Comparison of ENCODE assay signal across 8 mouse cellular contexts in the genomic region with DNA sequence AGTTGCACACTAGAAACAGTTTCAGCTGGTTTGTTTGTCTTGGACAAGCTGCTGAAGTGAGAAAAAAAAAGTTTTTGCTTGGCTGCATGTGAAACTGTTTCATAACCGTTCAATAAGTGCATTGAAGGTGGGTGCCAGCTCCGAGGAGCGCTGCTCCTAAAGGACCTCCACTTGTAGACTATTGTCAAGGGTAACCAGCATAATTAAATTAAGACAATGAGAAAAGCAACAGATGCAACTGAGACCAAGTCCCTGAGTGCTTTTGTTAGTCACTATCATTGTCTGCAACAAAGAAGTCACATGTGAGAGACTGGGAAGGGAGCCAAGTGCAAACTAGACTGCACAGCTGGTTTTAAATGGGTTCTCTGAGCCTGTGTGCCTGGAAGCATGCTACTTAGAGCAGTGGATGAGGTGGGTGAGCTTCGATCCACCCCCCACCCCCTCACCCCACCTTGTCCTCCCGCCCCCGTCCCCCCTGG.
DNase-seq lines count a peak whose midpoint lies in the region; ATAC-seq and TF ChIP-seq lines count a peak whose summit lies in the region.

No protein-coding gene starts in this region.

- DNase-seq in Muller cell, postnatal 12 days (ENCODE audit: inconsistent ontology term), result peak; percentile 86
- DNase-seq in adrenal gland, postnatal 36 days, result peak; percentile 61 to 64
- DNase-seq in gastrocnemius, postnatal 14 days, result peak; percentile 56
- peak; percentile 82 for DNase-seq in hindbrain, postnatal 0 days (ENCODE audit: low spot score)
- DNase-seq in left cerebral cortex, adult 18-20 months (ENCODE audit: low spot score in 2 of 2), result peak; percentile 41 to 42
- no peak for DNase-seq in c-Kit-positive CD71-positive TER-119-positive erythroid progenitor cells, embryonic 14.5 days (ENCODE audit: low spot score)
- no peak for DNase-seq in urinary bladder, adult 2 months (ENCODE audit: low spot score)

- H3K27me3 ChIP-seq in hindbrain, postnatal 0 days (ENCODE audit: insufficient read depth, low read length), result no peaks in the 10 kb centered on the region
- H3K27me3 ChIP-seq in midbrain, embryonic 13.5 days, result no peaks in the 10 kb centered on the region

- no peaks in the 10 kb centered on the region for H3K9me3 ChIP-seq in hindbrain, postnatal 0 days (ENCODE audit: low read length)
- H3K9me3 ChIP-seq in midbrain, embryonic 13.5 days, result no peaks in the 10 kb centered on the region

- peak; percentile 85 for ATAC-seq in hindbrain, postnatal 0 days
- ATAC-seq in midbrain, embryonic 13.5 days, result peak; percentile 96

- no peaks in the 10 kb centered on the region for H3K36me3 ChIP-seq in hindbrain, postnatal 0 days (ENCODE audit: insufficient read depth, low read length)
- no peaks in the 10 kb centered on the region for H3K36me3 ChIP-seq in midbrain, embryonic 13.5 days

- WGBS in hindbrain, postnatal 0 days, result under 1% methylated on average over 6 of the region's 6 CpGs
- WGBS in midbrain, embryonic 13.5 days, result 12% methylated on average over 6 of the region's 6 CpGs

- 0 out of 2 replicates have a peak, but pooled peaks cover 3% of the 10 kb centered on the region for H3K4me1 ChIP-seq in hindbrain, postnatal 0 days (ENCODE audit: insufficient read depth, low read length)
- peaks cover 14% of the 10 kb centered on the region for H3K4me1 ChIP-seq in midbrain, embryonic 13.5 days (replicated peaks)

- peak overlapping the region; percentile 35 for H3K4me2 ChIP-seq in hindbrain, postnatal 0 days (ENCODE audit: low read depth, low read length)
- H3K4me2 ChIP-seq in midbrain, embryonic 13.5 days (replicated peaks), result no peak overlapping the region

- intact Hi-C loops in gastrocnemius, postnatal 14 days (cut with DNase I; ENCODE audit: low total_unique reads), result no loop called here

- no peak overlapping the region for H3K27ac ChIP-seq in hindbrain, postnatal 0 days
- H3K27ac ChIP-seq in midbrain, embryonic 13.5 days, result no peak overlapping the region; the same call in 1 of the 2 replicates

- TF ChIP-seq CTCF in hindbrain, postnatal 0 days (IDR thresholded peaks at IDR 0.05; ENCODE audit: low read depth), result no peak

- no peak overlapping the region for H3K9ac ChIP-seq in hindbrain, postnatal 0 days (replicated peaks; ENCODE audit: low read length)
- H3K9ac ChIP-seq in midbrain, embryonic 13.5 days (replicated peaks), result no peak overlapping the region

- H3K4me3 ChIP-seq in hindbrain, postnatal 0 days (ENCODE audit: low read length), result no peak overlapping the region
- H3K4me3 ChIP-seq in midbrain, embryonic 13.5 days (replicated peaks), result no peak overlapping the region

Comparison
In these comparisons a context has a peak if more than half of its experiments do, and no peak if none do; other contexts are left out.
1. DNase-seq: peak in Muller cell, postnatal 12 days (single experiment), adrenal gland, postnatal 36 days (2 of 2), gastrocnemius, postnatal 14 days (single experiment), hindbrain, postnatal 0 days (single experiment) and left cerebral cortex, adult 18-20 months (2 of 2); none in c-Kit-positive CD71-positive TER-119-positive erythroid progenitor cells, embryonic 14.5 days (single experiment) and urinary bladder, adult 2 months (single experiment).